Mouse (Mus musculus): ENCODE measurements around the gene Traf5. TPM values are rescaled to one million over a fixed set of nuclear protein-coding genes. Genes with fewer than 3 reads are reported as not detected.
A peak's percentile ranks its signal among the peaks of the same experiment; 100 is the strongest.

Traf5 gene
- polyA plus RNA-seq, 1 experiment from 2014 or later = 6.3 TPM

GRCm38 (mm10) chr1:192069971-192070591, 22.3 kb downstream of the Traf5 start:
- peaks cover 30% of the 10 kb centered on the region for H3K4me1 ChIP-seq
- no peak overlapping the region for H3K4me3 ChIP-seq
- no peak for DNase-seq (ENCODE audit: low spot score)
- no peaks in the 10 kb centered on the region for H3K9me3 ChIP-seq
- no peaks in the 10 kb centered on the region for H3K27me3 ChIP-seq (ENCODE audit: insufficient read depth, poor library complexity, severe bottlenecking)
- peak overlapping the region; percentile 6; the same call in 1 of the 2 replicates for H3K27ac ChIP-seq
- H3K36me3 ChIP-seq = peaks cover 25% of the 10 kb centered on the region
- WGBS = 61% methylated on average over 13 of the region's 13 CpGs

DNA sequence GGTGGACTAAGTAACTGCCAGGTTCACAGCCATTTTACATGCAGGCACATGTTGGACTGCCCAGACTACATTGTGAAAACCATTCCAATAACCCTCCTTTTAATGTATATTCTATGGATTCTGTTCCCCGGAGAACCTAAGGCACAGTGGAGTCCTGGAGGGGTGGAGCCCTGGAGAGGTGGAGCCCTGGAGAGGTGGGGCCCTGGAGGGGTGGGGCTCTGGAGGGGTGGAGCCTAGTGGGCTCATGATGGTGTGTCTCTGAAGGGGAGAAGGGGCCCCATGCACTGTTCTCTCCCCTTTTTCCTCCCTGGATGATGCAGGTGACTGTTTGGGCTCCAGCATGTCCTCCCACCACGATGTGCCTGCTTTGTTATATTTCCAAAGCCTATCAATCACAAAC, 24.2 kb downstream of the Traf5 start:
- Histone ChIP-seq H3K4me1 (peaks cover 26% of the 10 kb centered on the region), H3K36me3 (peaks cover 35% of the 10 kb centered on the region), H3K27ac (no peak overlapping the region), H3K4me3 (no peak overlapping the region), H3K9me3 (peaks cover 5% of the 10 kb centered on the region; the same call in 1 of the 2 replicates), H3K27me3 (ENCODE audit: insufficient read depth, poor library complexity, severe bottlenecking) (no peaks in the 10 kb centered on the region)
- no peak for DNase-seq (ENCODE audit: low spot score)
- WGBS = 61% methylated on average over 2 of the region's 2 CpGs

DNA sequence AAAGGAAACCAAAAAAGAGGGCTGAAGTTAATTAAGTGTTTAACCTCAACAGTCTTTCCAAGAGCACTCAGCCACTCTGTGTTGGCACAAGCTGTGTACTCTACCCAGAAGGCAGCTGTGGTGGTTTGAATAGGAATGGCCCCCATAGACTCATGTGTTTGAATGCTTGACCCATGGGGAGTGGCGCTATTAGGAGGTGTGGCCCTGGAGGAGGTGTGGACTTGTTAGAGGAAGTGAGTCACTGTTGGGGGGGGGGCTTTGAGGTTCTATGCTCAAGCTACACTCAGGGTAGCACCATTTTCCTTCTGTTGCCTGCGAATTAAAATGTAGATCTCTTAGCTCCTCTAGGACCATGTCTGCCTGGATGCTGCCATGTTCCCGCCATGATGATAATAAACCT, 25.4 kb downstream of the Traf5 start:
- H3K27ac ChIP-seq = no peak overlapping the region
- peaks cover 35% of the 10 kb centered on the region for H3K4me1 ChIP-seq
- no peak overlapping the region for H3K4me3 ChIP-seq
- H3K36me3 ChIP-seq = peaks cover 42% of the 10 kb centered on the region
- 83% methylated on average over 3 of the region's 3 CpGs for WGBS
- no peak for DNase-seq (ENCODE audit: low spot score)
- H3K27me3 ChIP-seq (ENCODE audit: insufficient read depth, poor library complexity, severe bottlenecking) = no peaks in the 10 kb centered on the region
- H3K9me3 ChIP-seq = peaks cover 5% of the 10 kb centered on the region; the same call in 1 of the 2 replicates

DNA sequence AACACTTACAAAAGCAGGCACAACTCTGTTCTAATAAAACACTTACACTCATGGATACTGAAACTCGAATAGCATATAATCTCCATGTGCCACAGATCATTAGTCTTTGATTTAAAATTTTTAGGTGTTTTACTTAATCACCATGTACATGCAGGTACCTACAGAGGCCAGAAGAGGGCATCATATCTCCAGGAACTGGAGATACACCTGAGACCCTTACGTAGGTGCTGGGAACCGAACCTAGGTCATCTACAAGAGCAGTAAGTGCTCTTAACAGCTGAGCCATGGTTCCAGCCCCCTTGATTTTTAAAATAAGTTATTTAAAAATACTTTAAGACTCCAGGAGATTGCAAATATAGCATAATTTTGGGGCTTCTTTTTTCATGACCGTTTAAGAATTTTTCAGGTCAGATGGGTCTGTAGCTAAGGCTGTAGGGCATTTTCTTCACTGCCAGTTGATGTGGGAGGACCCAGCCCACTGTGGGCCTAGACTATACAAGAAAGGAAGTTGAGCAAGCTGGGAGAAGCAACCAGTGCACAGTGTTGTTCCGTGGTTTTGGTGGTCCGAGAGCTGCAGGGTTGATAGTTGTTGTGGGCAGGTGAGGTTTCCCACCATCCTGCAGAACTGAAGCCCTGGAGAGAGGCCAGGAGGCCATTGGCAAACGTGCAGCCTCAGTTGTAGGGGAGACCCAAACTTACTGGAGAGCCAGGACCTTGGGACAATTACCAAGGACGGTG, 29.0 kb downstream of the Traf5 start:
- WGBS = 86% methylated on average over 8 of the region's 8 CpGs
- Histone ChIP-seq H3K4me1 (peaks cover 26% of the 10 kb centered on the region), H3K4me3 (no peak overlapping the region), H3K27me3 (ENCODE audit: insufficient read depth, poor library complexity, severe bottlenecking) (0 out of 2 replicates have a peak, but pooled peaks cover 3% of the 10 kb centered on the region), H3K27ac (no peak overlapping the region), H3K36me3 (peaks cover 42% of the 10 kb centered on the region), H3K9me3 (peaks cover 5% of the 10 kb centered on the region; the same call in 1 of the 2 replicates)
- DNase-seq (ENCODE audit: low spot score) = no peak

DNA sequence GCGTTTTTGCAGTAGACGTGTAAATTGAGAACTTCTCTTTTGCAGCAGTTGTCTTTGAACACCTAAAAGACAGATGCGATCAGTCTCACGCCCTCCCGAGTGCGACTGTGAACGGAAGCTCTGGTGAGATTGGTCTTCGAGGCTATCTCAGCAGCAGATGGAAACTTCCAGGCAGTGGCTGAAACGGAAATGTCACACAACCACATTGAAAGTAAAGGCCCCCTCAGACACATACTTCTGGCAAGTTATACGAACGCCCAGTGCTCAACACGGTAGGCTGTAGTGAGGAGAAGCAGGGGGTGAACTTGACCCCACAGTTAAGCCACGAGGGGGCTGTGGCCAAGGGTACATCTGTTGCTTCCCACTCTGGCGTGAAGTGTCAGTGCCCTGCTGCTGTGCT, 29.7 kb downstream of the Traf5 start:
- Histone ChIP-seq H3K36me3 (peaks cover 38% of the 10 kb centered on the region), H3K27ac (no peak overlapping the region), H3K27me3 (ENCODE audit: insufficient read depth, poor library complexity, severe bottlenecking) (0 out of 2 replicates have a peak, but pooled peaks cover 3% of the 10 kb centered on the region), H3K4me1 (peaks cover 23% of the 10 kb centered on the region), H3K9me3 (peaks cover 5% of the 10 kb centered on the region; the same call in 1 of the 2 replicates), H3K4me3 (no peak overlapping the region)
- 76% methylated on average over 14 of the region's 14 CpGs for WGBS
- DNase-seq (ENCODE audit: low spot score) = no peak

GRCm38 (mm10) chr1:192061666-192062306, 30.6 kb downstream of the Traf5 start:
- Histone ChIP-seq H3K36me3 (peaks cover 36% of the 10 kb centered on the region), H3K9me3 (peaks cover 5% of the 10 kb centered on the region; the same call in 1 of the 2 replicates), H3K4me1 (peaks cover 23% of the 10 kb centered on the region), H3K27ac (0 out of 2 replicates have a peak overlapping the region, but pooled peaks have one; percentile 0), H3K4me3 (no peak overlapping the region), H3K27me3 (ENCODE audit: insufficient read depth, poor library complexity, severe bottlenecking) (0 out of 2 replicates have a peak, but pooled peaks cover 3% of the 10 kb centered on the region)
- WGBS = 32% methylated on average over 4 of the region's 4 CpGs
- no peak for DNase-seq (ENCODE audit: low spot score)

GRCm38 (mm10) chr1:192058911-192059310, 33.4 kb downstream of the Traf5 start:
- H3K27ac ChIP-seq = no peak overlapping the region
- 0 out of 2 replicates have a peak, but pooled peaks cover 3% of the 10 kb centered on the region for H3K27me3 ChIP-seq (ENCODE audit: insufficient read depth, poor library complexity, severe bottlenecking)
- peaks cover 5% of the 10 kb centered on the region; the same call in 1 of the 2 replicates for H3K9me3 ChIP-seq
- H3K4me1 ChIP-seq = peaks cover 26% of the 10 kb centered on the region
- no peak overlapping the region for H3K4me3 ChIP-seq
- H3K36me3 ChIP-seq = peaks cover 22% of the 10 kb centered on the region
- DNase-seq (ENCODE audit: low spot score) = no peak
- WGBS = 83% methylated on average over 10 of the region's 10 CpGs

DNA sequence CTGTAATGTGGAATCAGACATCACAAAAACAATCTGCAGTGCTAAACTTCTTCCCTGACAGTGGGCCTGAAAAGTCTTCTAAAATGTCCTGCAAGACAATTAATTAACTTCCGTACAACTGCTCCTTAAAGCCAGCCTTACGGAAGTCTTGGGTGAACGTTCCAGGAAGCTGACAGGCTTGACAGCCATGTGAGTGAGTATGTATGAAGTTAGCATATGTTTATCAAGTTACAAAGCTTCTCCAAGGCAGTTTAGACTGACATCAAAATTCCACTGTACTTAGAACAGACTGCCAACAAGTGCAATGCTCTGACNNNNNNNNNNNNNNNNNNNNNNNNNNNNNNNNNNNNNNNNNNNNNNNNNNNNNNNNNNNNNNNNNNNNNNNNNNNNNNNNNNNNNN, 38.6 kb downstream of the Traf5 start:
- Histone ChIP-seq H3K27ac (no peak overlapping the region), H3K4me1 (0 out of 2 replicates have a peak, but pooled peaks cover 3% of the 10 kb centered on the region), H3K27me3 (ENCODE audit: insufficient read depth, poor library complexity, severe bottlenecking) (no peaks in the 10 kb centered on the region), H3K4me3 (no peak overlapping the region), H3K9me3 (no peaks in the 10 kb centered on the region), H3K36me3 (peaks cover 11% of the 10 kb centered on the region; the same call in 1 of the 2 replicates)
- WGBS = 68% methylated on average over 3 of the region's 3 CpGs
- no peak for DNase-seq (ENCODE audit: low spot score)

- Histone ChIP-seq H3K36me3 (peaks cover 11% of the 10 kb centered on the region; the same call in 1 of the 2 replicates), H3K27ac (no peak overlapping the region), H3K9me3 (no peaks in the 10 kb centered on the region), H3K4me3 (no peak overlapping the region), H3K4me1 (0 out of 2 replicates have a peak, but pooled peaks cover 3% of the 10 kb centered on the region), H3K27me3 (ENCODE audit: insufficient read depth, poor library complexity, severe bottlenecking) (no peaks in the 10 kb centered on the region)
- no peak for DNase-seq (ENCODE audit: low spot score)
- 86% methylated on average over 5 of the region's 5 CpGs for WGBS
These were observed 39.4 kb downstream of the Traf5 start for GRCm38 (mm10) chr1:192052986-192053385.

DNA sequence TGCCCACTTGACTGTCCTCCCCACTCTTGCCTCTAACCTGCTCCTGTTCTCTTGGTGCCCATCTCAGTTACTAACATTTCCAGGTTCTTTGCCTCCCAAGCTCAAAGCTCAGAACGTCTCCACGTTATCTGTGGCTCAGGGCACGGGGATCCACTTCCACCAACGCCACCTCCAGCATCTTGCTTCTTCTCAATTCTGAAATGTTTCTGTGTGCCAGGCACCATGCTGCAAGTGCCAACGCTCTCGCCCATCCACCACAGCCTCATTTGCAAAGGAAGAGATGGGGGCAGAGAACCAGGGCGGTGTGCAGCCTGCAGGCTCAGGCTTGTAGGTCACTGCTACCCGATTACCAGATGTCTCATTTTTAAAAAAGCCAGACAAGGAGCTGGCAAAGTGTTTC, 39.9 kb downstream of the Traf5 start:
- 85% methylated on average over 8 of the region's 8 CpGs for WGBS
- Histone ChIP-seq H3K27me3 (ENCODE audit: insufficient read depth, poor library complexity, severe bottlenecking) (no peaks in the 10 kb centered on the region), H3K9me3 (no peaks in the 10 kb centered on the region), H3K27ac (no peak overlapping the region), H3K4me3 (no peak overlapping the region), H3K4me1 (0 out of 2 replicates have a peak, but pooled peaks cover 3% of the 10 kb centered on the region), H3K36me3 (peaks cover 11% of the 10 kb centered on the region; the same call in 1 of the 2 replicates)
- DNase-seq (ENCODE audit: low spot score) = no peak

DNA sequence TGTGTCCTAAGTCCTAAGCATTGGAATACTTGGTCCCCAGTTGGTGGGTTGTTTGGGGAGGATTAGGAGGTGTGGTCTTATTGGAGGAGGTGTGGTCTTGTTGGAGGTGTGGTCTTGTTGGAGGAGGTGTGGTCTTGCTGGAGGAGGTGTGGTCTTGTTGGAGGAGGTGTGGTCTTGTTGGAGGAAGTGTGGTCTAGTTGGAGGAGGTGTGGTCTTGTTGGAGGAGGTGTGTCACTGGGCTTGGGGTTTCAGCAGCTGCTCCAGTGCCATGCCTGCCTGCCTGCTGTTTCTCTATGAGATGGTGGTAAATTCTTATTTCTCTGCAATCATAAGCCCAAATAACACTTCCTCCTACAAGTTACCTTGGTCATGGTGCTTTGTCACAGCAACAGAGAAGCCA, 93.3 kb downstream of the Traf5 start:
- Histone ChIP-seq H3K36me3 (peaks cover 14% of the 10 kb centered on the region; the same call in 1 of the 2 replicates), H3K27ac (no peak overlapping the region), H3K27me3 (ENCODE audit: insufficient read depth, poor library complexity, severe bottlenecking) (no peaks in the 10 kb centered on the region), H3K9me3 (no peaks in the 10 kb centered on the region), H3K4me3 (no peak overlapping the region), H3K4me1 (peaks cover 5% of the 10 kb centered on the region)
- DNase-seq (ENCODE audit: low spot score) = no peak

DNA sequence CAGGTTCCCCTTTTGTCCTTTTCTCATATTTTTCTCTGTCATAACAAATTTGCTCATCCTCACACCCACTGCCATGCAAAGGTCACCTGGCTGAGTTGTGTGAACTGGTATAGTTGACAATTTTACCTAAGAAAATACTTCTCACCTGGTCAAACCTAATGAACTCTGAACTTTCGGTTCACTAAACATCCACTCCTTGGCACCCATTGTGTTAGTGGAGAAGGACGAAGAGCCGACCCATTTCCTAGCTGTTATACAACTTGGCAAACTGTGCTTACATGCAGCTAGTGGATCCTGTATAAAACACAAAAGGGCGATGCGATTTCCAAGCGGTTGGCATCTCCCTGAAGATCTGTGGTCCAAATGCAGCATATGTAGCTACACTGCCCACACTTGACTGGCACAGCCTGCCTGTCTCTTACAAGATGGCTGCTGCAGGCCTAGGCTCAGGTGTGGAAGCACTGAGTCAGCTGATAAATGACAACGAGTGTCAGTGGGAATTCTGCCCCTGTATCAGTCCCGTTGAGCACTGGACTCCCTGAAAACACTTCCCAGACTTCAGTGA, 95.7 kb downstream of the Traf5 start:
- Histone ChIP-seq H3K4me1 (peaks cover 14% of the 10 kb centered on the region), H3K4me3 (no peak overlapping the region), H3K36me3 (peaks cover 14% of the 10 kb centered on the region; the same call in 1 of the 2 replicates), H3K9me3 (no peaks in the 10 kb centered on the region), H3K27me3 (ENCODE audit: insufficient read depth, poor library complexity, severe bottlenecking) (no peaks in the 10 kb centered on the region), H3K27ac (no peak overlapping the region)
- DNase-seq (ENCODE audit: low spot score) = no peak
- WGBS = 80% methylated on average over 8 of the region's 8 CpGs
